Mouse (Mus musculus) heart, postnatal 36 days (tissue): ENCODE measurements around the gene Camk2b. TPM values are rescaled to one million over a fixed set of nuclear protein-coding genes. Genes with fewer than 3 reads are reported as not detected.

Experiments
- DNase-seq, 2 experiments: peaks; one replicate each; pipeline ENCODE4 v3.0.0; 2021 to 2022
- intact Hi-C: fragments of 180-260 bp; cut with DNase I; formaldehyde crosslinking; loops from one replicate; pipeline ENCODE4 v1.15.1; 2025
- total RNA-seq, 2 experiments: library from RNA; stranded (reverse); gene quantifications; 2 replicates each; pipeline ENCODE4 v1.2.3; 2021

Camk2b gene
- total RNA-seq, 2 experiments from 2014 or later: 6.0 to 8.1 TPM

GRCm38 (mm10) chr11:6053386-6053785, 12.8 kb downstream of the Camk2b start:
- intact Hi-C loops: no loop called here
- no peak for DNase-seq

- intact Hi-C loops: no loop called here
Measured at GRCm38 (mm10) chr11:6050066-6050560, 16.0 kb downstream of the Camk2b start.

GRCm38 (mm10) chr11:6048208-6048607, 18.0 kb downstream of the Camk2b start:
- intact Hi-C loops: no loop called here
- DNase-seq: no peak

More at GRCm38 (mm10) chr11:6050066-6050560, 16.0 kb downstream of the Camk2b start:
- DNase-seq: no peak

GRCm38 (mm10) chr11:6038929-6039328, 27.2 kb downstream of the Camk2b start:
- intact Hi-C loops: no loop called here
- no peak for DNase-seq

- DNase-seq: no peak
- intact Hi-C loops: no loop called here
Measured at GRCm38 (mm10) chr11:6037686-6038085, 28.5 kb downstream of the Camk2b start.

- intact Hi-C loops: no loop called here
- no peak for DNase-seq
Measured at GRCm38 (mm10) chr11:6037198-6037597, 29.0 kb downstream of the Camk2b start.

- intact Hi-C loops: no loop called here
- DNase-seq: no peak
Measured at GRCm38 (mm10) chr11:6036477-6036876, 29.7 kb downstream of the Camk2b start.

DNA sequence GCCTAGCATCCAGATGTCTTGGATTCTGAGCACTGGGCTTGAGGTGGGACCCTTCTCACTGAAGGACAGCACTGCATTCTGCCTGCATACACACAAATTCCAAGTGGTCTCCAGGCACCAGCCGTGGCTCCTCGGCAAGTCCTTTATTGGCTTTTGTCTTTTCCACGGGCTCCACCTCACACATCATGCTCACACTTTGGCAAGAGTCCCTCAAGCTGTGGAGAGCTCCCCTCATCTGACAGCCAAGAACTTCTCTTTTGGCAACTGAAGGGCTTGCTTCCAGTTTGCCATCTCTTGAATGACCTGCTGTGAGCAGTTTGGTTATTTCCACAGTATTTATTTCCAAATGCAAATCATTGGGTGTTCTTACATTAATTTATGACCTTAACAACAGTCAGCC, 30.6 kb downstream of the Camk2b start:
- intact Hi-C loops: no loop called here
- no peak for DNase-seq

GRCm38 (mm10) chr11:6034740-6035139, 31.4 kb downstream of the Camk2b start:
- intact Hi-C loops: no loop called here
- DNase-seq: no peak

DNA sequence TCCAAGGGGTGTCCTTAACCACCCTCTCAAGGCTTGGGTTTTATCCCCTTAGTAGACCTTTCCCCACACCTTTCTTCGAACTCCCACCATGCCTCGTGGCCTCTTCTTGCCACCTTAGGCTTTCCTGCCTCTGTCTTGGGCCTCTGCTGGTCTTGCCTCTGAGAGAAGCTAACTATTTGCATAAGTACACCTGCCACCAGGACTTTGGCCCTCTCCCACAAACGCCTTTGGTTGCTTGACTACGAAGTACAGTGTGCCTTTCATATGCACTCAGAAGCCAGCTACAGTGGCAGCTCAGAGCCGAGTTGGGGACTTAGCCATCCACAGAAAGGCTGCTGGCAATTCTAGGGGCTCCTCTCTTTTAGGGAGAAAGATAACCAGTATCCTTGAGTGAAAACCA, 32.4 kb downstream of the Camk2b start:
- DNase-seq: no peak
- intact Hi-C loops: loop anchor here (1.0 kb wide), 1 partner anchor 38 kb away; no protein-coding TSS in a partner anchor

DNA sequence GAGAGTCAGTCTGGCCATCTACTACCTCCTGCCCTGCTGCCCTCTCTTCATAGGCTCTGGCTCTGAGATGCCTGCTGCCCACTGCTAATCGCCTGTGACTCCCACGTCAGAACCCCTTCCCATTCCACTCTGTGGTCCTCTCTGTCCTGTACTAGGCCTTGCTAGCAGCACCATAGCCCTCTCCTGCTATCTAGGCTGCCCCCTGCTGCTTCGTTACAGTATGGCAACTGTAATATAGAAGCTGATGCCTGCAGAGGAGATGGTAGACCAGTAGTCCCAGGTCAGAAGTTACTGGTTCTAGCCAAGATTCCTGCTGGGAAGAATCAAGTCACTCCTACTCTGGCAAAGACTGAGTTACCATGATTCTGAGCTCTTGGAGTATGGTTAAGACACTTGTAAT, 33.0 kb downstream of the Camk2b start:
- peak; percentile 65 to 73 for DNase-seq
- intact Hi-C loops: loop anchor here (1.0 kb wide), 1 partner anchor 37 kb away; no protein-coding TSS in a partner anchor

GRCm38 (mm10) chr11:6030650-6031049, 35.5 kb downstream of the Camk2b start:
- intact Hi-C loops: no loop called here
- peak; percentile 70 to 76 for DNase-seq

- no peak for DNase-seq
- intact Hi-C loops: no loop called here
Measured at GRCm38 (mm10) chr11:6029790-6030189, 36.4 kb downstream of the Camk2b start.

DNA sequence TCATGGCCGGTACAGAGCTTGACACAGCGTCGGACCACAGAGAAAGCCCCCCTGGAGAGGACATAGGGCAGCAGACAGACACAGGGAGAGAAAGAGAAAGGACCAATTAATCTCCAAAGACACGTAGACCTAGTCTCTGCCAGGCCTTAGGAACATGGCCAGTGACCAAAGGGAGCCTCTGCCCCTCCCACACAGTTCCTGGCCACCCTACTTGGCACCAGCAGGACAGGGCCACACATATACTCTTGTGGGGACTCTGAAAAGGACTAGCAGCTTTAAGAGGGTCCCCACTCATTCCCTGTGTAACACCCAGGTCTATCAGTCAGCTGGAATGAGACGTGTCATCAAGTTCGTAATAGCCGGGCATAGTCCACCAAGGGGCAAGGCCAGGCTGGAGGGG, 37.3 kb downstream of the Camk2b start:
- intact Hi-C loops: no loop called here
- DNase-seq: no peak

DNA sequence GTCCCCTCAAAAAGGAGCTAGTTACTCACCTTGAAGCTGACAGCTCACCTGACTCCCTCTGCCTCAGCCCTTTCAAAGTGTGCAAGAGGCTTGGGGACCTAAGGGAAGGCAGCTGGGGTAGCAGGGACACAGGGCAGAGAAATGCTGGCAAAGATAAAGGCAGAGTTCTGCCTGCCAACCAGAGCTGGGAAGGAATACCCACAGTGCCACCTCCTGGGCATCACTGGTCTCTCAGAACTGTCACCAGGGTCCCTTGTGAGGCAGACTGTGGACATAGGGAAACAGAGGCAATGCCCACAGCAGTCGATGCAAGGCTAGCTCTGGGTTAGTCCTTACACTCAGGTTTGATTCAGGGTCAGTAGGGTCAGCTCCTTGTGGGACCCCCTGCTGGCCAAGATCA, 39.8 kb downstream of the Camk2b start:
- peak; percentile 47 to 51 for DNase-seq
- intact Hi-C loops: loop anchor here (1.0 kb wide), 1 partner anchor 31 kb away; no protein-coding TSS in a partner anchor

DNA sequence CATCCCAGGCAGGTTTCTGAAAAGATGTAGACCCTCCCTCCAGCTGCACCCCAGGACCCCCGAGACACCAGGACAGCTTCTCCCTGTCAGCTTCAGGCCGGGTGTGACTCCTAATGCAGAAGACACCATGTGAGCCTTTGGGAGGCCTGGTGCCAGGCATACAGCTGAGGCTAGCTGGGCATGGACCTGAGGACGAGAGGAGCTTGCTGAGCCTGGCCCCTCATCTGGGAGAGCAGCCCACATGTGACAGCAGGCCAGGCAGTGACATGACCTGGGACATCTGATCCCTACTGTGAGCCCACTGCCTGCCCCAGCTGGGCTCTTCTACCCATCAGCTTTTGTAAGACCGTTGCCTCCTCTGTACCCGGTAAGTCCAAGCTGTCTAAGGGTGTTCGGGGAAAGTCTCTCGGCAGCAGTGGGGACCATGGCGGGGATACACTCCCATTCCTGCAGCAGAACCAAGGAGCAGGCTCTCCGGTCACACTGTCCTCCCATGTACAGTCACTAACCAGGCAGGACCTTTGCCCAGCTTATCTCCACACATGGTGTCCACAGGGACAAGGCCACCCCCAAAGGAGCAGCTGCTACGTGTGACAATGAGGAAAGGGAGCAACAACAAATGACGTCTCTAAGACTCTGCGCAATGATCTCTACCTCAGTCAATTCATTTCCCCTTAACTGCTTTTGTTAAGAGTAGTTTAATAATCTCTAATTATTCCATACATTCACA, 41.1 kb downstream of the Camk2b start:
- DNase-seq: no peak
- intact Hi-C loops: no loop called here

DNA sequence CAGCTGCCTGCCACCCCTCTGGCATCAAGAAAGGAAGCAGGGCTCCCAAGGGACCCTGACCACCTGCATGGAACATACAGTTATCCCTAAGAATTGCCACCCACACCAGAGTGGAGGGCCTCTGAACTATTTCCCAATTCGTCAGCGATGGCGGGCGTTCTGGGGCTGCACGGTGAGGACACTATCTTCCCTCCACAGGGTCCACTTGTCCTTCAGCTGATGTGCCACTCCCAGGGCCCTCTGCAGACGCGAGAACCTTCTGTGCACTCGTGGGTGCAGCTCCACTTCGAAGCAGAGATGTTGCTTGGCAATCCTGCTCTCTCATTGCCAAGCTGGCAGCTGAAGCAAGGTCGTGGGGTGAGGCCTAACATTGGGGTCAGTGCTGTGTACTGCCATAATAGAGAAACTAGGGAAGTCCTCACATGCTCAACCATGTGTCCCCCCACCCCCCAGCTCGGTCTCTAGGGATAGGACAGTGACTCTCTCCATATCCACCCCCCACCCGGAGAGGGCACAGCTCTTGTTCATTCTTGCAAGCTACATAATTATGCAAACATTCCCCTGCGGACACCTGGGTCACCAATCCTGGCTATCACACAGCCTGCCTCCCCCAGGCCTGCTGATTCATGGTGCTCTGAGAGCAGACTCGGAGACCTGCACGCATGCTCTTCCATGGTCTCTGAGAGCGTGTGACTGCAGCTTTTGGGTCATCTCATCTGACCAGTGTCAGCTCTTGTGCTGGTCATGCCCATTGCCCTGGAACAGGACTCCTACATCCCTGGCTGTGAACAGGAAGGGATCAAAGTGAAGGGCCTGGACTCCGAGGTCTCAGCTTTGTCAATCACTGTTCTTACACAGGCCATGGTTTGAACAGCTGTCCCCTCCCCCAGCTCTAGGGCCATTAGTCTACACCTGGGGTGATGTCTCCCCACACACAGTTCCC, 45.0 kb downstream of the Camk2b start:
- no peak for DNase-seq
- intact Hi-C loops: no loop called here

DNA sequence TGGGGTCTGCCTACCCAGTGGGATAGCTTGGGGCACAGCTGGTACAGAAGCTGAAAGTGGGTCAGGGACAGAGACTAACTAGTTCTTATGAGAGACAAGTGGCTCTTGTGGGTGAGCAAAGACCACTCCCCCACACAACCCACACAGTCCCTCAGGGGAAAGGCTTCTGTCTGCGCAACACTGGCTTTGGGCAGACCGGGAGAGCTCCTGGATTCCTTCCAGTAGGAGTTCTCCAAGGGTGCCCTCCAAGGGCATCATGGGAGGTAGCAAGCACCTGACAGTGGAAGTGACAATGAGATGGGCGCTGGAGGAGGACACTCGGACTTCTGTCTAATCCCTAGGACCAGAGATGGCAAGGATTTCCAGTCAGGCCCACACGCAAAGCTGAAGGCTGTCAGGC, 45.8 kb downstream of the Camk2b start:
- DNase-seq: no peak
- intact Hi-C loops: no loop called here

- no peak for DNase-seq
- intact Hi-C loops: no loop called here
Measured at GRCm38 (mm10) chr11:6018218-6019010, 47.7 kb downstream of the Camk2b start.

DNA sequence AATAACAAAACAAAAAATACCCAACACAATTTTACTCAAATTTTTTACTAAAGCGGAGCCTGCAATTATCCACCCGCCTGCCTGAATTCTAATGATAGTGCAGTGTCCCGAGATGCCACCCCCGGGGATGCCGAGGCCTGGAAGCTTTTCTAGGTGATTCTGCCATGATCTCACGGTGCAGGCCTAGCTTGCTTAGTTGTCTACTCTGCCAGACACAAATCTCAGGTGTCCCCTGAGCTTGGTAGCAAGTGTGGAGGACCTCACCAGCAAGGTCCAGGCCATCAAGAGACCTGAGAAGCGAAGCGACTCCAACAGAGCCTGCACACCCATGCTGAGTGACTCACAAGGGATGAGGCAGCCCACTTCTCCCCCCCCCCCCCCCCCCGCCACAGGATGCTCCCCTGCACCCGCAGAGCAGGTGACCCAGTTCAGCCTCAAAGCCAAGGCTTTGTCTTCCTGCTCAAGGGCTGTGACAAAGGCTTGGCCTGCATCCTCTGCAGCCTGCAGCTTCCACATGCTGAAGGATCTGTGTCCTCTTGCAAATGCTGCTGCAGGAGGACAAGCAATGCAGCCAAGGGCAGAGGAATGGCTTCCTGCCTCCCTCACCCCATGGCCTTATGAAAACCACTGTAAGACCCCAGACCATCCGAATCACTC, 48.5 kb downstream of the Camk2b start:
- DNase-seq: no peak
- intact Hi-C loops: no loop called here
